In the genomic region with DNA sequence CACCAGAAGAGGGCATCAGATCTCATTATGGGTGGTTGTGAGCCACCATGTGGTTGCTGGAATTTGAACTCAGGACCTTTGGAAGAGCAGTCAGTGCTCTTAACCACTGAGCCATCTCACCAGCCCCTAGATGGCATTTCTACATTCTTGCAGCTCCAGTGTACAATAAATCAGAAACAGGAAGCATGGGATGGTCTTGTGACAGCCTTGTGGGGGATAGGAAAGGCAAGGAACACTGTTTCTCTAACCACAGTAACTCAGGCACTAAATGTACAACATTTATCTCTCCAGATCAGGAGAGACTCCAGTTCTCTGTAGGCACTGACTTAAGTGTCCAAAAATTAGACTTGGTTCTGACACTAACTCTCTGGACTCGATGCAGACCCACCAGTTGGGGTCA, we compare ENCODE assay signal across 6 mouse cellular contexts. TPM values are rescaled to one million over a fixed set of nuclear protein-coding genes. Genes with fewer than 3 reads are reported as not detected.
"Had no signal": no experiment of that assay in that cellular context is flagged by ENCODE, and none has a peak within 500 bp of the region (broad histone marks: within the 10 kb centered on the region; RNA-seq: fewer than 3 reads in every experiment).

No protein-coding gene starts in this region.

RNA-seq across cellular contexts. Expression of gene Oscar, which starts 18.2 kb away (rescaled TPM):
- total RNA-seq: megakaryocyte, adult 5-6 weeks; megakaryocyte-erythroid progenitor cell, adult 5-6 weeks had no signal
- polyA plus RNA-seq: liver, embryonic 16.5 days; midbrain, embryonic 10.5 days; myocyte; thymus, postnatal 0 days had no signal
